Mouse (Mus musculus): ENCODE data around the gene Acta2.

DNA sequence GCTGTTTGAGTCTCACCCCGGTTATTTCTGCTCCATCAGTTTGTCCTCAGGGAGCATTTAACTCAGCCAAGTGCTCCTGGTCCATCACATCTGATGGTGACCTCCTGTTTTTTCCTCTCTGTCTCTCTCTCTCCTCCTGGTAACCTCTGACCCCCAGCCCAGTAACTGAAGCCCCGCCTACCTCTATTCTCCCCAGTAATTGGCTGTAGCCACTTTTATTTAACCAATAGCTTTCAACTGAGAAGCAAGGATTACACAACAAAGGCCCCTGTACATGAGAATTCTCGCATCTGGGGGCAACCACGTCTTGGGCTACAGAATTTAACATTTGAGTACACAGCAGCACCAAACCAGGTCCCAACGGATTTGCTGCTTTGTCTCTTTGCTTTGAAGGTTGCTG is 23.1 kb downstream of the Acta2 start:
- TF ChIP-seq POLR2A (IDR thresholded peaks at IDR 0.05; ENCODE audit: insufficient read length, low read depth) (no peak), MYOG (IDR thresholded peaks at IDR 0.05; ENCODE audit: control insufficient read depth in 1 of 3, insufficient read depth in 1 of 3, insufficient read length in 2 of 3, low read depth in 2 of 3) (no peak), E2F4 (IDR thresholded peaks at IDR 0.05; ENCODE audit: insufficient read depth) (no peak), TCF3 (IDR thresholded peaks at IDR 0.05; ENCODE audit: insufficient read length, low read depth) (no peak)

All from myocyte (in vitro differentiated cells).